Mouse (Mus musculus) thymus, adult 2 months (tissue): ENCODE measurements around the gene Gclm.
A peak's percentile ranks its signal among the peaks of the same experiment; 100 is the strongest.

ENCODE experiments used
- CTCF ChIP-seq: fragments of 200-500 bp; IDR thresholded peaks from 2 replicates; pipeline ENCODE4 v1.5.1; 2012; ENCODE audit warnings: mild to moderate bottlenecking, control low read depth, low read length, moderate library complexity, borderline replicate concordance; ENCODE audit not compliant: control insufficient read depth, poor library complexity, insufficient read depth; ENCODE audit errors: extremely low read depth
- POLR2A ChIP-seq: fragments of 200-500 bp; IDR thresholded peaks from 2 replicates; pipeline ENCODE4 v1.6.1; 2012; ENCODE audit warnings: mild to moderate bottlenecking, low read length, control low read depth, moderate library complexity; ENCODE audit not compliant: control insufficient read depth, poor library complexity, insufficient read depth; ENCODE audit errors: extremely low read depth

DNA sequence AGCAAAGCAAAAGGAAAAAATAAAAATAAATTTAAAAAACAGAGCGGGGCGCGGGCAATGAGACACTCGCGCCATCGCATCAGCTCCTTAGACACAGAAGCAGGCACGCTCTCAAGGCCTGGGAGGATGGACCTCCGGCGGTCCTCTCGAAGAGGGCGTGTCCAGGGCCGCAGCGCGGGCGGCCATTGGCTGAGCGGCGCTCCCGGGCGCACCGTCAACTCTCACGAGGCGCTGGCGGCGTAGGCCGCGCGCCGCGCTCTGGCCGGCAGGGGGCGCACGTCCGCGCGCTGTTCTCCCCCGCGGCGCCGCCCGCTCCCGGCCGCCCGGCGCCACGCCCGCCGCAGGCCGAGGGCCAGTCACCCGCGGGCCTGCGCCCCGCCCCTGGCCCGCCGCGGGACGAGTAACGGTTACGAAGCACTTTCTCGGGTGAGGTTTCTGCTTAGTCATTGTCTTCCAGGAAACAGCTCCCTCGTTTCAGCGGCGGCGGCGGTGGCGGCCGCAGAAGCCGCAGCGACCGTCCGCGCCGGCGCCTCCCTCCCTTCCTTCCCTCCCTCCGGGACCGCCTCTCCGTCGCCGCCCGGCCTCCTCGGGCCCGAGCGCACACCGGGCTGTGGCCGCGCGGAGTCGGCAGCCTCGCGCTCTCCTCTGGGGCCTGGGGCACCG is at the start of gene Gclm:
- TF ChIP-seq POLR2A: peak; percentile 23; the same call in 1 of the 2 replicates
- TF ChIP-seq CTCF: peak; percentile 68
